Mouse (Mus musculus): Measurements from ENCODE around the gene Grin1. TPM values are rescaled to one million over a fixed set of nuclear protein-coding genes. Genes with fewer than 3 reads are reported as not detected.

The Grin1 gene
- polyA plus RNA-seq (2016; fragmentation: Nextera tagmentation; extraction: Ambion mirVana) = 1.5 and 1.8 TPM in 2 replicates

DNA sequence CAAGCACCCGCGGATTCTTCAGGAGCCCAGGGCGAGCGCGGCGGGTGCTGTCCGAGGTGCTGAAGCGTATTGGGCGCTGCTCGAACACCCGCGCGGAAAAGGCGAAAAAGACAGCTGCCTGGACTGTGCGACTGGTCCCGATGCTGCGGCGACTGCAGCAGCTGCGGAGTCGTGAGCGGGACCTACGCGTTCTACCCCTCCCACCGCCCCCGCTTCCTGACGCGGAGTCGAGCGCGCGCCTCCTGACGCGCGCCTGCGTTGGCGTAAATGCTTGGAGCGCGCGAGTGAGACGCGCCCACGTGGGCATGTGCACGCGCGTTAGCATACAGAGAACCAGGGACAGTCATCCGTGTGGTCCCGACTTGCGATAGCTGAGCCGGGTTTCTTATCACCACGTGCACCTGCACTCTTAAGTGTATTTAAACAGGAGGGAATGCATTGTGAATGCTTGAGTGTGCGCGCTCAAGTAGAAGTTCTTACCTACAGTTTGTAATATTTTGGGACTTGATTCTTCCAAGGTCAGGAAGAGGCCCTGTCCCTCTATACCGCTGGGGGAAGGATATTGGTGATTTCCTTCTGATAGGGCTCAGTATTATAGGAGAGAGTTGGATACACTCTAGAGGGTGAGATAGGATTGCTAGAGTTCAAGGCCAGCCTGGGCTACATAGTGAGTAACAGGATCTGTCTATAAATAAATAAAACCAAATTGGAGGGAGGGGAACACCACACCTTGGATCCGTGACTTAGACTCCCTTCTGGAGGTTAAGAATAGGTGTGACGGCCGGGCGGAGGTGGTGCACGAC lies at the start of gene Grin1:
TSS of gene Grin1 (minus strand) at position 217 of the 803 bp plus-strand sequence.
- peaks cover 10% of the 10 kb centered on the region for H3K4me1 ChIP-seq
- peak; percentile 73 for DNase-seq (ENCODE audit: low spot score)
- peaks cover 79% of the 10 kb centered on the region for H3K27me3 ChIP-seq (ENCODE audit: low read depth, poor library complexity, severe bottlenecking)
- H3K36me3 ChIP-seq = no peaks in the 10 kb centered on the region
- no peaks in the 10 kb centered on the region for H3K9me3 ChIP-seq (replicated peaks)
- 10% methylated on average over 58 of the region's 58 CpGs for WGBS
- H3K4me3 ChIP-seq = peak within 1 kb of the TSS; percentile 53
- H3K27ac ChIP-seq (replicated peaks) = no peak within 1 kb of the TSS

DNA sequence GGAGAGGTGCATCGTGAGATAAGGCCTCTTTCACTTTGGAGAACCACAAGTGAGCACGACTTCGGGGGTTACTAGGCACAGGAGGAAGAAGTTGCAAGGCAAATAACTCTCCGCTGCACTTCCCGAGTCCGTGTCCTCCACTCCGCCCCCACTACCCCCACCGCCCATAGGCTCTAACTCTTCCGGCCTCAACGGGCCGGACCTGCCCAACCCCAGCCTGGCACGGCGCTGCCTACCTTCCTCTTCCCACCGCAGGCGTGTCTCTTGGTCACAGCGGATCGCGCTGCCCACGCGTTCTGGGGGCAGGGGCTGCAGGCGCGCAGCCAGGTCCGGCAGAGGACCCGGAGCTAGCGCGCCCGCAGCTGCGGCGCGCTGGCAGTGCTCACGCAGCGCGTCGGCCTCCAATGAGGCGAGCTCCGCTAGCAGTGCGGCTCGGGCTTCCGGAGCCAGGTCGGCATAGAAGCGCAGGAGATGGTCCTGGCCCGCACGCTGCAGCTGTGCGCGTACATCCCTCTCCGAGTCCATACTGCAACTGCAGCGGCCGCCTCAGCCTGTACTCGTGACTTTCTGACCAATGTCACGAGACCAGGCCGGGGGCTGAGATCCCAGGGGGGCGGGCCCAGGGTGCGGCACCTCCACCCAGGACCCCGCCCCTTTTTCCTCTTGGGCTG lies 46.2 kb upstream of the Grin1 start, which contains the start of gene Uap1l1:
TSS of gene Uap1l1 (minus strand) at position 592 of the 671 bp plus-strand sequence.
- Histone ChIP-seq H3K27ac (replicated peaks) (peak within 1 kb of the TSS; percentile 76; the same call in 1 of the 2 replicates), H3K27me3 (ENCODE audit: low read depth, poor library complexity, severe bottlenecking) (peaks cover 50% of the 10 kb centered on the region), H3K4me3 (peak within 1 kb of the TSS; percentile 70), H3K9me3 (replicated peaks) (no peaks in the 10 kb centered on the region), H3K36me3 (no peaks in the 10 kb centered on the region), H3K4me1 (peaks cover 14% of the 10 kb centered on the region)
- under 1% methylated on average over 54 of the region's 54 CpGs for WGBS
- peak; percentile 66 for DNase-seq (ENCODE audit: low spot score)

DNA sequence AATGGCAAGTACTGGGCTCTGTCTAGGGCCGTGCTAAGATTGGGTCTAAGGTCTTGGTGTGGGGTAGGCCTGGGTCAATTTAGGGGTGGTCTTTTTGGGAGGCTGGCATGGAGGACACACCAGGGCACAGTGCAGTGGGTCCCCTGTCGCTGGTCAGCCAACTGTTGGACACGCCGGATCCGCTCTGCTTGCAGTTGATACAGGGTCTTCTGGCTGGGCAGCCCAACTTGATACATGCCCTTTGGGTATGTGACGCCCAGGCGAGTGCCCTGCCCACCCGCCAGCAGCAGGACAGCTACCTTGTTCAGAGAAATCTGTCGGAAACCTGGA lies 45.7 kb upstream of the Grin1 start:
- Histone ChIP-seq H3K27me3 (ENCODE audit: low read depth, poor library complexity, severe bottlenecking) (peaks cover 50% of the 10 kb centered on the region), H3K4me3 (peak overlapping the region; percentile 70), H3K27ac (replicated peaks) (peak overlapping the region; percentile 76; the same call in 1 of the 2 replicates), H3K9me3 (replicated peaks) (no peaks in the 10 kb centered on the region), H3K4me1 (peaks cover 14% of the 10 kb centered on the region), H3K36me3 (no peaks in the 10 kb centered on the region)
- WGBS = 28% methylated on average over 9 of the region's 9 CpGs
- DNase-seq (ENCODE audit: low spot score) = no peak

DNA sequence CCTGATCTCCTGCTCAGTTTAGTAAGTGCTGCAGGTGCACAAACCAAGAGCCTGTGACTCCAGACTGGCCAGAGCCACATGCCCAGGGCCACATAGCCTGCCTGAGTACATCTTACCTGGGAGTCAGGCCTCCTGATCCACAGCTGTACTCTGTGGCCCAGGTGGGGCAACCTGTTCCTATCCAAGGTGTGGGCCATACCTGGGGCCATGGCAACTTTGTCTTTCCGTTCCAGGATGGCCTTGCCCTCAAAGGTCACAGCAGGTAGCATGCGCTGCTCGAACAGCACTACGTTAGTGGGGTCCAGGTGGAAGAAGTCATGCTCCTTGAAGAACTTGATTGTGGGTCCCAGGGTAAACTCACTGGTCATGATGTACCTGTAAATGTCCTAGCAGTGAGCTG lies 45.3 kb upstream of the Grin1 start:
- Histone ChIP-seq H3K9me3 (replicated peaks) (no peaks in the 10 kb centered on the region), H3K4me3 (no peak overlapping the region)

DNA sequence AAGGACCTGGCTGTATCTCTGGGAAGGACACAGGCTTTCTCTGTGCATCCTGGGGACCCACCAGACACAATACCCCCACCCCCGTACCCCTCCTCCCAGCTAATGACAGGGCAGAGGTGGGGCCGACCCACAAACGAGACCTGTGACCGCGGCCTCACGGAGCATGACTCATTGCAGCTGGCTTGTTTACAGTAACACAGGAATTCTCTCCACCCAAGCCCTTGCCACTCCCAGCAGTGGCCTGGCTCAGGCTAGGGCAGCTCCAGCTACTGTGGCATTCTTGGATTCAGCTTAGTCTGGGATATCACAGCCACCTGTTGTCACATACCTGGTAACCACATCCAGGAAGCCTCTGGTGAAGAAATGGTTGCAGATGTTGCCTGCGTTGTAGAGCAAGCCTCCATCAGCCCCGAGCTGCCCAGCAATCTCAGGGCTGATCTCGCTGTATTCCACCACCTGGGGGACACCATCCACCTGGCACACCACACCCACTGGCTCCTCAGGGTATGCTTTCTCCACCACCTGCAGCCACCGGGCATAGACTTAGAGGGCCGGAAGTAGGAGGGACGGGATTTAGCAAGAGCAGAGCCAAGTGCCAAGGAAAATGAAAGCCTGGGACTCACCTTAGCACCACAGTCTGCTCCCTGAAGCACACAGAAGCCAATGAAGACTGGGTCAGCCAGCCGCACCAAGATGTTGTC lies 44.6 kb upstream of the Grin1 start:
- H3K9me3 ChIP-seq (replicated peaks) = no peaks in the 10 kb centered on the region
- WGBS = 67% methylated on average over 13 of the region's 13 CpGs
- DNase-seq (ENCODE audit: low spot score) = no peak
- peaks cover 50% of the 10 kb centered on the region for H3K27me3 ChIP-seq (ENCODE audit: low read depth, poor library complexity, severe bottlenecking)
- H3K27ac ChIP-seq (replicated peaks) = no peak overlapping the region
- H3K4me1 ChIP-seq = peaks cover 14% of the 10 kb centered on the region
- no peaks in the 10 kb centered on the region for H3K36me3 ChIP-seq
- no peak overlapping the region for H3K4me3 ChIP-seq

More for the DNA sequence above, 45.3 kb upstream of the Grin1 start:
- no peak for DNase-seq (ENCODE audit: low spot score)
- H3K27ac ChIP-seq (replicated peaks) = no peak overlapping the region
- WGBS = 91% methylated on average over 4 of the region's 4 CpGs
- H3K4me1 ChIP-seq = peaks cover 14% of the 10 kb centered on the region
- H3K36me3 ChIP-seq = no peaks in the 10 kb centered on the region
- H3K27me3 ChIP-seq (ENCODE audit: low read depth, poor library complexity, severe bottlenecking) = peaks cover 50% of the 10 kb centered on the region

DNA sequence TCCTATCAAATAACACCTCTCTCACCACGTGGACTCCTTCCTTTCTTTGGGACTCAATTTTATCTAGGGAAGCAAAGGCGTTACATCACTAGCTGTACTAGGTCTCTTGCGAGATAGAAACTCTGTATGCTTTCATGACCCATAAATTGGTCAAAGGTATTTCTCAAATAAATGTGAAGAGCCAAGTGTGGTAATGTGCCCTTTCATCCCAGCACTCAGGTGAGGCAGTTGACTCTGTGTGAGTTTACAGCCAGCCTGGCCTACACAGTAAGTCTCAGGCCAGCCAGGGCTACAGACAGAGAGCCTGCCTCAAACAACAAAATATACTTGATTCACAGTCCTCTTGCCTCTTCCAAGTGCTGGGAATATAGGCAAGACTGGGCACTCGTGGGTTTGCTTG lies 40.9 kb upstream of the Grin1 start:
- WGBS = 84% methylated on average over 4 of the region's 4 CpGs
- Histone ChIP-seq H3K4me1 (peaks cover 27% of the 10 kb centered on the region), H3K36me3 (no peaks in the 10 kb centered on the region)

DNA sequence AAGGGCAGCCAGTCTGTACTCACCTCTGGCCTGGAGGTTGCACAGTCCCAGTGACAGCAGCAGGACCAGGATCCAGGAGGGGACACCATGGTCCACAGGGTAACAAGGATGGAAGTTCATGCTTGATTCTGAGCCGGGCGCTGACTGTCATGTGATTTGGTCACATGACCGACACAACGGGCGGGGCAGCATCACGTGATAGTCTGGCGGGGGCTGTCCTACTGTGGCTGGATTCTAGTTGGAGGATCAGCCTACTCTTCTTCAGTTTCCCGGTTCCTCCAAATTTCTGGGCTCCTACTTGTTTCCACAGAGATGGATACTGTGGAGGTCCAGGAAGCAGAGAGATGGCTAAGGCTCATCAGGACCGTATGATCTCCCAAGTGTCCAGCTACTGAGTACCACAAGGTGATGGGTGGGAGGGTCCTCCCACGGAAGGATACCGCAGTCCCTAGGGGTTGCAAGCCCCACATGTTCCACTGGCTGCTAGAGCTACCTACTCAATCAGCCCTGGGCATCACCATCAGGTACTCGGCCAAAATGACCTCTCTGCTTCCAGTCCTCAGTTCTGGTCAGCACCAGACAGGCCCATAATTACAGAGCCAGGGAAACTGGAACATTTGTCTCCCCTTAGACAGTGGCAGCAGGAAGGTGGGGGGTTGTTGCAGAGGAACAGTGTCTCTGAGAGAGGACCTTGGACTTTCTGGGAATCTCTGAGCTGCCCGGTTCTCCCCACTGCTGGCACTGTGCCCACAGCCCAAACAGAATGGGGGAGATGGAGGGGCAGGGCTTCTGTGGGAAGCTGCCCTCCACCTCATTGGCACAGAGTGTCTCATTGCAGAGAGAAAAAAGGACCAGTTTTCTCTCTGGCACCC lies 37.5 kb upstream of the Grin1 start, which contains the start of gene Dpp7:
TSS of gene Dpp7 (minus strand) at position 152 of the 872 bp plus-strand sequence.
- H3K27ac ChIP-seq (replicated peaks) = peak within 1 kb of the TSS; percentile 81
- 5% methylated on average over 13 of the region's 13 CpGs for WGBS
- H3K27me3 ChIP-seq (ENCODE audit: low read depth, poor library complexity, severe bottlenecking) = no peaks in the 10 kb centered on the region
- DNase-seq (ENCODE audit: low spot score) = peak; percentile 89
- H3K9me3 ChIP-seq (replicated peaks) = no peaks in the 10 kb centered on the region
- peaks cover 28% of the 10 kb centered on the region for H3K4me1 ChIP-seq
- peak within 1 kb of the TSS; percentile 61 for H3K4me3 ChIP-seq
- peaks cover 28% of the 10 kb centered on the region for H3K36me3 ChIP-seq

More for the DNA sequence above, 40.9 kb upstream of the Grin1 start:
- DNase-seq (ENCODE audit: low spot score) = no peak
- H3K27me3 ChIP-seq (ENCODE audit: low read depth, poor library complexity, severe bottlenecking) = peaks cover 28% of the 10 kb centered on the region
- no peaks in the 10 kb centered on the region for H3K9me3 ChIP-seq (replicated peaks)
- no peak overlapping the region for H3K27ac ChIP-seq (replicated peaks)
- no peak overlapping the region for H3K4me3 ChIP-seq

DNA sequence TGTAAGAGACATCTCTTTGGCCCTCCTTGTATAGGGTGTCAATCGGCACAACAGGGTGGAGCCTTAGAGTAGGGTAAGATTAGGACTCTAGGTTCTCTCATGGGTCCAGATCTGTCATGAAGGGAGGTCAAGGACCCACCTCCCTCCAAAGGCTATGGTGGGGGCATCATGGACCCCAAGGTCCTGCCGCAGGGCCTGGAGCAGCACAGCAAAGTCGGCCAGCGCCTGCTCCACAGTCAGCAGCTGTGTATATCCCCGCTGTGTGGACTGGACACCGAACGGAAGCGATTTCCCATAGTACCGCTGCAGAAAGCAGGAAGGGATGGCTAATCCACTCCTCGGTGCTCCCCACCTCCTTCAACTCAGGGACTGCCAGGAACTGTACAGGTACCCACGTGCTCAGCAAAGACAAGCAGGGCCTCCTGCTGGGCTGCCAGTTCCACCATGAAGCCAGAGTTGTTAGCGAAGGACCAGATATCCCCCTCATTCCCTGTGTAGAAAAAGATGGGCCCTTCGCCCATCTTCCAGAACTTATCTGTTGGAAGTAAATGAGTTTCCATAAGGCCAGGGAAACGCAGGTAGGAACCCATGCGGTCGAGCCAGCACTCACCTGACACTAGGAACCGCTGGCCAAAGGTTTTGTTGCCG lies 36.6 kb upstream of the Grin1 start:
- peak overlapping the region; percentile 61 for H3K4me3 ChIP-seq
- H3K27ac ChIP-seq (replicated peaks) = peak overlapping the region; percentile 81; the same call in 1 of the 2 replicates
- no peak for DNase-seq (ENCODE audit: low spot score)
- H3K9me3 ChIP-seq (replicated peaks) = no peaks in the 10 kb centered on the region
- no peaks in the 10 kb centered on the region for H3K27me3 ChIP-seq (ENCODE audit: low read depth, poor library complexity, severe bottlenecking)
- peaks cover 37% of the 10 kb centered on the region for H3K36me3 ChIP-seq
- 41% methylated on average over 18 of the region's 18 CpGs for WGBS
- peaks cover 28% of the 10 kb centered on the region for H3K4me1 ChIP-seq

DNA sequence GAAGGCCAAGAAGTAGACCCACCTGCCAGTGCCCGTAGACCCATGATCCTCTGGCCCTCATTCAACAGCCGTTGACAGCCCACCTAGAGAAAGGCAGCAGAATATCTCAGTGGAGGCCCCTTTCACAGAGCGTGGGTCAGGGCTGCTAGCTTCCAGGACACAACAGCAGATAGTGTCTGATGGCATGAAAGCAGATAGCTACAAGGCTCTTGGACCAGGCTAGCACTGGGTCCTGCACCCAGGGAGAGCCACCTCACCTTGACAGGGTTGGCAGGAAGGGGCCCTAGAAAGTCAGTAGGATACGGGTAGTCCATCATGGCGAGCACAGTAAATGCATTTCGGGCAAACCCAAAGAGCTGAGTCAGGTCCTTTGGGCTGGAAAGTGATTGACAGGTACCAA lies 35.2 kb upstream of the Grin1 start:
- Histone ChIP-seq H3K36me3 (peaks cover 51% of the 10 kb centered on the region), H3K27me3 (ENCODE audit: low read depth, poor library complexity, severe bottlenecking) (no peaks in the 10 kb centered on the region), H3K27ac (replicated peaks) (no peak overlapping the region), H3K4me1 (peaks cover 28% of the 10 kb centered on the region), H3K9me3 (replicated peaks) (no peaks in the 10 kb centered on the region), H3K4me3 (peak overlapping the region; percentile 9; the same call in 1 of the 2 replicates)
- no peak for DNase-seq (ENCODE audit: low spot score)
- 89% methylated on average over 6 of the region's 6 CpGs for WGBS

DNA sequence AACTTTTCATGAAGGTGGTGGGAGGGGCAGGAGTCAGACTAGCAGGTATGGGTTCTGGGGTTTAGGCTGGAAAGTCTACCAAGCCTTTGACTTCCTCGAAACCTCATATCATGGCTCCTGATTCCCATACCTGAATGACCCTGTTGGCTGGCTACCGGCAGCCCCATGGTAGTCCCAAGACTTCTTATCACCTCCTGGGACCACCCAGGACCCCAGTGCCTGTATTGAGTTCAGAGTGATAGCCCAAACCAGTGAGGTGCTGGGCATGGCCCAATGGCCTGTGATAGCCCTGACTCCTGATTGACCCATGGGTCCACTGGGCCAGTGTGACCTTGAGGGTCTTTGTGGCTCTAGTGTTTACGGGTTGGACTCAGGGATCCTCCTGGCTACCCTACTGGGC lies 31.7 kb upstream of the Grin1 start:
- Histone ChIP-seq H3K4me1 (peaks cover 15% of the 10 kb centered on the region), H3K27ac (replicated peaks) (no peak overlapping the region), H3K4me3 (no peak overlapping the region), H3K27me3 (ENCODE audit: low read depth, poor library complexity, severe bottlenecking) (no peaks in the 10 kb centered on the region), H3K9me3 (replicated peaks) (no peaks in the 10 kb centered on the region), H3K36me3 (peaks cover 86% of the 10 kb centered on the region)
- DNase-seq (ENCODE audit: low spot score) = no peak
- 96% methylated on average over 3 of the region's 3 CpGs for WGBS

DNA sequence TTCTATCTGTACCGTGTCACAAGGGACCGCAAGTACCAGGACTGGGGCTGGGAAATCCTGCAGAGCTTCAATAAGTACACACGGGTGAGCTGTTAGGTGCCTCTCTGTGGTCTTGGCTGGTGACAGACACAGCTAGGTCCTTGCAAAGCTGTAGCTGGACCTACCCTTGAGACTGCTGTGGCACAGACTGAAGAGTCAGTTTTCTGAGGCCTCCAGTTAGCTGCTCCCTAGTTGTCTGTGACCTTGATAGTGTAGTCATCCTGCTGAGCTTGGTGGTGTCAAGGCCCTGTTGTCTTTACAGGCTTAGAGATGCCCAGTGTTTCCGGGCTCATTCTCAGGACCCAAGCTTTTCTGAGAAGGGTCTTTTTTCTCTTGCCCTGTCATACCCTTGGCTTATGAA lies 30.5 kb upstream of the Grin1 start:
- Histone ChIP-seq H3K4me1 (peaks cover 3% of the 10 kb centered on the region; the same call in 1 of the 2 replicates), H3K27me3 (ENCODE audit: low read depth, poor library complexity, severe bottlenecking) (no peaks in the 10 kb centered on the region), H3K9me3 (replicated peaks) (no peaks in the 10 kb centered on the region), H3K27ac (replicated peaks) (no peak overlapping the region), H3K36me3 (peaks cover 98% of the 10 kb centered on the region), H3K4me3 (no peak overlapping the region)
- no peak for DNase-seq (ENCODE audit: low spot score)
- WGBS = 92% methylated on average over 4 of the region's 4 CpGs

Data from midbrain, embryonic 10.5 days (tissue).